Comparison of ENCODE assay signal across 11 mouse cellular contexts in genomic region chr9:40964418-40964714, GRCm38 (mm10). TPM values are rescaled to one million over a fixed set of nuclear protein-coding genes. Genes with fewer than 3 reads are reported as not detected.
DNase-seq lines count a peak whose midpoint lies in the region; ATAC-seq and TF ChIP-seq lines count a peak whose summit lies in the region.
"Had no signal": no experiment of that assay in that cellular context is flagged by ENCODE, and none has a peak within 500 bp of the region (broad histone marks: within the 10 kb centered on the region; RNA-seq: fewer than 3 reads in every experiment).

No protein-coding gene starts in this region.

- 16% methylated on average over 7 of the region's 7 CpGs for WGBS in midbrain, embryonic 10.5 days

- peaks cover 10% of the 10 kb centered on the region for H3K4me1 ChIP-seq in E14TG2a.4 (replicated peaks; ENCODE audit: low read depth, low read length)
- H3K4me1 ChIP-seq in midbrain, embryonic 10.5 days, result peaks cover 27% of the 10 kb centered on the region

- peak overlapping the region; percentile 84 for H3K27ac ChIP-seq in midbrain, embryonic 10.5 days (replicated peaks)

- TF ChIP-seq CTCF in E14TG2a.4 (conservative IDR thresholded peaks at IDR 0.05; ENCODE audit: low read length), result no peak

- ATAC-seq in frontal cortex, adult (ENCODE audit: low TSS enrichment), result 0 out of 2 replicates have a peak, but pooled peaks have one; percentile 47
- ATAC-seq: activated CD4-positive, CD25-positive, alpha-beta regulatory T cell, adult 4 months had no signal

- H3K36me3 ChIP-seq in E14TG2a.4 (ENCODE audit: insufficient read depth, low read length), result no peaks in the 10 kb centered on the region
- no peaks in the 10 kb centered on the region for H3K36me3 ChIP-seq in midbrain, embryonic 10.5 days

- no peaks in the 10 kb centered on the region for H3K9me3 ChIP-seq in E14TG2a.4 (ENCODE audit: low read length)
- no peaks in the 10 kb centered on the region for H3K9me3 ChIP-seq in midbrain, embryonic 10.5 days (replicated peaks)

- peaks cover 50% of the 10 kb centered on the region for H3K27me3 ChIP-seq in E14TG2a.4 (ENCODE audit: insufficient read depth, low read length)
- H3K27me3 ChIP-seq in midbrain, embryonic 10.5 days (ENCODE audit: low read depth, poor library complexity, severe bottlenecking), result peaks cover 70% of the 10 kb centered on the region

- DNase-seq in frontal cortex, adult 2 months (ENCODE audit: extremely low spot score in 1 of 2, low spot score in 1 of 2), result no peak
- DNase-seq in forelimb bud, embryonic 11.5 days (ENCODE audit: low read depth, low spot score), result peak; percentile 10
- DNase-seq in midbrain, embryonic 10.5 days (ENCODE audit: low spot score), result no peak
- DNase-seq in cerebellum, postnatal 10 days, result no peak
- no peak for DNase-seq in spleen, postnatal 14 days (ENCODE audit: low spot score in 2 of 2)
- DNase-seq in urinary bladder, postnatal 14 days (ENCODE audit: low spot score), result no peak
- DNase-seq: thymus, postnatal 36 days had no signal

- peak overlapping the region; percentile 76 for H3K4me3 ChIP-seq in E14TG2a.4 (replicated peaks; ENCODE audit: low read length)
- peak overlapping the region; percentile 70 for H3K4me3 ChIP-seq in midbrain, embryonic 10.5 days
- H3K4me3 ChIP-seq: myocyte had no signal

RNA-seq across cellular contexts. Expression of gene Jhy, which starts 0.4 kb away (rescaled TPM):
- 0.23 and 0.24 TPM in 2 replicates for polyA plus RNA-seq in frontal cortex, adult 2 months (2012; rRNA removed)
- polyA plus RNA-seq in midbrain, embryonic 10.5 days (2016; fragmentation: Nextera tagmentation; extraction: Ambion mirVana), result 1.5 and 2.1 TPM in 2 replicates
- polyA plus RNA-seq: activated CD4-positive, CD25-positive, alpha-beta regulatory T cell, adult 4 months; myocyte had no signal

RNA-seq across cellular contexts. Expression of gene Crtam, which starts 40.1 kb away (rescaled TPM):
- 0.04 and 0.06 TPM in 2 replicates for polyA plus RNA-seq in frontal cortex, adult 2 months (2012; rRNA removed)
- not detected in 2 replicates for polyA plus RNA-seq in midbrain, embryonic 10.5 days (2016; fragmentation: Nextera tagmentation; extraction: Ambion mirVana)
